Mouse (Mus musculus): Measurements from ENCODE around the gene Ide. TPM values are rescaled to one million over a fixed set of nuclear protein-coding genes. Genes with fewer than 3 reads are reported as not detected.

Gene Ide
- total and polyA plus RNA-seq, 3 experiments, result 17.1 to 121 (median 95.7) TPM

Other genes starting within 250 kb of the Ide start
- gene March5, start 130.3 kb downstream of the Ide start, total RNA-seq (2021), result 100 to 1,000 TPM in 1 of 2 experiments, 10 to 100 TPM in 1; 97.0 to 117 TPM
- 42.9 and 77.8 TPM in 2 replicates for gene March5, start 130.3 kb downstream of the Ide start, polyA plus RNA-seq (2012; rRNA removed)
- gene Cpeb3, start 129.3 kb downstream of the Ide start, total RNA-seq (2021), result 10 to 100 TPM; 17.0 to 17.2 TPM
- gene Cpeb3, start 129.3 kb downstream of the Ide start, polyA plus RNA-seq (2012; rRNA removed), result 26.4 and 31.4 TPM in 2 replicates
- 1 to 10 TPM; 1.1 to 1.6 TPM for gene Kif11, start 38.6 kb upstream of the Ide start, total RNA-seq (2021)
- gene Kif11, start 38.6 kb upstream of the Ide start, polyA plus RNA-seq (2012; rRNA removed), result 0.04 and 0.22 TPM in 2 replicates
- gene Hhex, start 97.0 kb upstream of the Ide start, total RNA-seq (2021), result 10 to 100 TPM; 38.0 to 79.8 TPM
- gene Hhex, start 97.0 kb upstream of the Ide start, polyA plus RNA-seq (2012; rRNA removed), result 162 and 413 TPM in 2 replicates
- 10 to 100 TPM; 20.5 to 20.9 TPM for gene Exoc6, start 212.6 kb upstream of the Ide start, total RNA-seq (2021)
- 3.3 and 3.7 TPM in 2 replicates for gene Exoc6, start 212.6 kb upstream of the Ide start, polyA plus RNA-seq (2012; rRNA removed)